Mouse (Mus musculus) bone marrow macrophage, adult 2 months (primary cell): ENCODE measurements around the gene Sst.

Experiments
- CTCF ChIP-seq: IDR thresholded peaks from 2 replicates; pipeline ENCODE4 v1.5.1; 2012; ENCODE audit warnings: low read depth, mild to moderate bottlenecking, low read length, moderate library complexity
- POLR2A ChIP-seq: IDR thresholded peaks from 2 replicates; pipeline ENCODE4 v1.6.1; 2012; ENCODE audit warnings: mild to moderate bottlenecking, low read depth, low read length, borderline replicate concordance

- TF ChIP-seq CTCF (no peak), POLR2A (no peak)
These were observed 39.8 kb upstream of the Sst start for GRCm38 (mm10) chr16:23930426-23931073.
